Mouse (Mus musculus) heart, embryonic 16.5 days (tissue): ENCODE measurements at regions not wholly inside any gene's neighbourhood (a gene's known extent, or its start where the extent isn't known, plus 50 kb on each side); places are given as distances from the start of the nearest gene placed in this dataset.
"Not testable (repeated sequence)": the region's sequence is repeated elsewhere in the genome, so short reads cannot be mapped to it uniquely, and the experiment has no call there.

Experiments used
- ATAC-seq: fragments of 200-750 bp; cut with Nextera tagmentation; replicated peaks from 2 replicates; pipeline ENCODE4 v1.8.0; 2017; ENCODE audit warnings: moderate number of reproducible peaks; ENCODE audit not compliant: insufficient read depth, low FRiP score; ENCODE audit errors: extremely low read depth
- H3K27ac ChIP-seq: fragments of 300-500 bp; sonication (generic); 2 replicates; pipeline ENCODE4 v1.5.1; 2014; ENCODE audit warnings: mild to moderate bottlenecking, low read length, control low read depth, moderate library complexity
- H3K27me3 ChIP-seq: fragments of 300-500 bp; sonication (generic); 2 replicates; pipeline ENCODE4 v1.6.1; 2014; ENCODE audit warnings: low read length, mixed read lengths; ENCODE audit not compliant: control insufficient read depth, insufficient read depth
- H3K36me3 ChIP-seq: fragments of 300-500 bp; sonication (generic); 2 replicates; pipeline ENCODE4 v1.6.1; 2014; ENCODE audit not compliant: control insufficient read depth, insufficient read depth
- H3K4me1 ChIP-seq: fragments of 300-500 bp; sonication (generic); 2 replicates; pipeline ENCODE4 v1.6.1; 2014; ENCODE audit warnings: low read length, mixed read lengths; ENCODE audit not compliant: control insufficient read depth, insufficient read depth
- H3K4me2 ChIP-seq: fragments of 300-500 bp; sonication (generic); 2 replicates; pipeline ENCODE4 v1.6.1; 2014; ENCODE audit warnings: low read depth, mild to moderate bottlenecking, control low read depth, low read length
- H3K4me3 ChIP-seq: fragments of 300-500 bp; sonication (generic); 2 replicates; pipeline ENCODE4 v1.5.1; 2014; ENCODE audit warnings: mild to moderate bottlenecking, control low read depth, low read length
- H3K9ac ChIP-seq: fragments of 300-500 bp; sonication (generic); 2 replicates; pipeline ENCODE4 v1.6.1; 2014; ENCODE audit warnings: low read length, control low read depth
- H3K9me3 ChIP-seq: fragments of 300-500 bp; sonication (generic); replicated peaks from 2 replicates; pipeline ENCODE4 v1.6.1; 2016; ENCODE audit warnings: low read length; ENCODE audit not compliant: control insufficient read depth
- WGBS: fragments of 180-500 bp; shearing (Covaris S2); extraction: QIAGEN DNeasy Blood & Tissue Kit; methylation state at CpG from one replicate; pipeline ENCODE4 v1.1.7; 2014; 5-methylcytosine and 5-hydroxymethylcytosine counted together

DNA sequence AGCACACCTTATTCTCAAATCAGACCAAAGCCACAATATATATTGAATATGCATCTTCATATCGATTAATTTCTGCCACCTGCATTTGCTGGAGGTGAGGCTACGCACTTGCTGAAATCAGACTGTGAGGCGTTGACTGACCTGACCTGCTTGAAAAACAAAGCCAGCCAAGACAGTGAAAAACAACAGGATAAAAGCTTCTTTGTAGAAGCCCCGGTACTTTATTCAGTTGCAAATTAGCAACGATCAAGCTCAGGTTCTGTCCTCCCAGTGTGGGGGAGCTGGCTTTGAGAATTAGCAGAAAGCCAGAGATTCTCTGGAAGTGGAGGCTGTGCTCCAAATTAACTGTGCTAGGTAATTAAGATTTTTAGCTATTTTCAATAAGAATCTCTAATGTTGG lies 100.6 kb downstream of the Vmn2r79 start:
- H3K4me1 ChIP-seq: no peaks in the 10 kb centered on the region
- no peak overlapping the region for H3K27ac ChIP-seq
- no peak overlapping the region for H3K9ac ChIP-seq
- H3K9me3 ChIP-seq: peaks cover 11% of the 10 kb centered on the region; the same call in 1 of the 2 replicates
- WGBS: 78% methylated on average over 5 of the region's 5 CpGs
- H3K4me3 ChIP-seq: no peak overlapping the region
- ATAC-seq: no peak
- H3K36me3 ChIP-seq: no peaks in the 10 kb centered on the region
- H3K4me2 ChIP-seq: no peak overlapping the region
- no peaks in the 10 kb centered on the region for H3K27me3 ChIP-seq

DNA sequence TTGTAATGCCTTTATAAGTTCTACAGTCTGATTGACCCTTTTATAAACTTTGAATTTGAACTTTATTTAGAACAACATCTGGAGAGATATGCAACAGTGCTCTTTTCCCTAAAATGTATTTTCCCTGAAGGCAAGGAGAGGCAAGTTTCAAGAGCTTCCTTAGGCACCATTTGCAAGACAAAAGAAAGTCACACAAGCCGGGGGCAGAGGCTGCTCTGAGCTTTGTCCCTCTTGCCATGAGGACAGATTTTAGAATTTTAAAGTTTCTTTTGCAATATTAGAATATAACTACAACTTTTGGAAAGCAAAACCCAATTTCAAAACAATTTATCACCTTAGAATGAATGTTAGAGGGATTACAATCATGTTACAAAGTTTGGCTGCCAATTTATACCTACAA lies 103.7 kb downstream of the Vmn2r79 start:
- not testable (repeated sequence) for H3K27ac ChIP-seq, H3K9ac ChIP-seq, ATAC-seq, H3K36me3 ChIP-seq, H3K27me3 ChIP-seq, H3K4me2 ChIP-seq, H3K4me1 ChIP-seq, H3K4me3 ChIP-seq
- peaks cover 11% of the 10 kb centered on the region; the same call in 1 of the 2 replicates for H3K9me3 ChIP-seq
- 47% methylated on average over 1 of the region's 1 CpGs for WGBS

DNA sequence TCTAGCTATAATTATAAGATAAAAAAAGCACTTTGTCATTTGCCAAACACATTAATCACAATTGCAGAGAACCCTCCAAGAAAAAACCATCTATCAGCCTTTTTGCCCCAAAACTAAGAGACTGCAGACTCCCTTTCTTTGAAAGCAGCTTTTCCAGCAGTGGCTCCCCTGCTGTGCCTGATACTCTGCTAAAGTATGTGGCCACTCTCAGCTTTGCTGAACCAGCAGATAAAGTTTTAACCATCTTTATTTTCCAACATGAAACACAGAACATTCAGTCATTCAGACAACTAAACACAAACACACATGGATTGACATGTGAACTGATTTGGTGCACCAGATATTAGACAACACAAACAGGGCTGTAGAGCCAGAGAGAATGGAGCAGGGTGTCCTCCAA lies 104.5 kb downstream of the Vmn2r79 start:
- H3K4me3 ChIP-seq, H3K4me1 ChIP-seq, ATAC-seq, H3K36me3 ChIP-seq, H3K27ac ChIP-seq, H3K4me2 ChIP-seq, H3K9me3 ChIP-seq, H3K27me3 ChIP-seq, H3K9ac ChIP-seq: not testable (repeated sequence)

DNA sequence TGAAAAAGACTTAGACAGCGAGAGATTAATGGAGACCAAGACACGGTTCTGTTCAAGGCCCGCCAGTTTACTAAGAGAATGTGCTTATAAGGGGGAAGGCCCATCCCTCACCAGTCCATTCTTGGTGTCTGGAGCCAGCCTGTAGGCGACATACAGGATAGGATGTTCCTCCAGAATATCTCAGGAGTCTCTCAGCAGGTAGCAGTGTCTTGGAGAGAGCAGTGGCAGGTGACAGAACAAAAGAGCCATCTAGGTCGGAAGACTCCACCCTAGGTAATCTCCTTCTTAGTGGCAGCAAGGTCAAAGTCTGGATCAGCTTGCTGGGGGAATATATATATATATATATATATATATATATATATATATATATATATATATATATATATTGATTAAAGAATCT lies 105.4 kb downstream of the Vmn2r79 start:
- WGBS: 77% methylated on average over 5 of the region's 5 CpGs

DNA sequence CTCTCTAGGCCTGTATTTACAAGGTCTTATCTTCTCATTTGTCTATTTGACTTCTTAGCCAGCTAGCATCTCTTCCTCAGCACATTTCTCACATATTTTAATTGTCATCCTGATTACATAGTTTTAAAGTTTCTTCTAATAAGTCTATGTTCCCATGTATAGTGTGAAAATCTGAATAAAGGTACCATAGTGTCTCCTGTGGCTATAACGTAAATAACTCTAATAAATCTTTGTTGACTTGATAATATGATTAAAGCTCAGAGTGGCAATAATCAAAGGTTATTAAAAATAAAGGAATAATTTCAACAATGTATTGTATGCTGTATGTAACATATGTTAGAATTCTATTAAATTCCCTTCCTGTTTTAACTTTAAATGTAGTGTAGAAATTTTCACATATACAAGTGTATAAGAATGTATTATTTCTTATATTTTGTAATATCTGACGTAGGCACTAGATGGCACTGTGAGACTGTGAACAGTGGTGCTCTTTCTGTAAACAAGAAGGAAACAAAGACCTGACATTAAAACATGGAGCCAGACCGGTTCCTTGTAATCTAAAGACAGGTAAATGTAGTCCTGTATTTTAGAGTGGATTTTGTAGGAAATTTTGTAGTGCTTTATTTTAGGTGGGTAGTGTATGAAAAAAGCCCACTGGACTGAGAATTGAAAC lies 114.5 kb downstream of the Vmn2r79 start:
- Histone ChIP-seq H3K4me2 (peak overlapping the region; percentile 1; the same call in 1 of the 2 replicates), H3K9me3 (no peaks in the 10 kb centered on the region), H3K27me3 (no peaks in the 10 kb centered on the region), H3K27ac (no peak overlapping the region), H3K36me3 (no peaks in the 10 kb centered on the region), H3K4me3 (no peak overlapping the region), H3K4me1 (no peaks in the 10 kb centered on the region), H3K9ac (no peak overlapping the region)
- ATAC-seq: no peak; the same call in 1 of the 2 replicates
- 30% methylated on average over 3 of the region's 3 CpGs for WGBS

More for the DNA sequence above, 105.4 kb downstream of the Vmn2r79 start:
- not testable (repeated sequence) for H3K4me3 ChIP-seq, H3K36me3 ChIP-seq, H3K9ac ChIP-seq, ATAC-seq, H3K27me3 ChIP-seq, H3K4me2 ChIP-seq, H3K4me1 ChIP-seq, H3K9me3 ChIP-seq, H3K27ac ChIP-seq

DNA sequence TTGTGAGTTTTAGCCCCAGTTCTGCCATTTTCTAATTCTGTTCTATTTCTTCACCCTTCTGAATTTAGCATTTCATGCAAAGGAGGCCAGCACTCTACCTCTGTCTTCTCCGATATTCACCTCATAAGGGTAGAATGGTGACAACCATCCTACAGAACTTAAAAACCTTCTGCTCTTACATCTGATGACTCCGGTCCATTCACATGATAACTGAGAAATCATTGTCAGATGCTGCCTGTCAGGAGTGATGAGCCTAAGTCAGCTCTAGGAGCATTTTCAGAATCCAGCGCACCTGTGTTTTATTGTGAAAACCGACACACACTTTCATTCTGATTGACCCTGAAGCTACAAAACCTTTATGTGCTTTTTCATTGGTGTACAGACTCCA lies 115.1 kb downstream of the Vmn2r79 start:
- H3K4me3 ChIP-seq: no peak overlapping the region
- WGBS: 68% methylated on average over 4 of the region's 4 CpGs
- H3K27ac ChIP-seq: no peak overlapping the region
- H3K36me3 ChIP-seq: no peaks in the 10 kb centered on the region
- no peaks in the 10 kb centered on the region for H3K4me1 ChIP-seq
- ATAC-seq: no peak
- peak overlapping the region; percentile 1; the same call in 1 of the 2 replicates for H3K4me2 ChIP-seq
- H3K9me3 ChIP-seq: no peaks in the 10 kb centered on the region
- no peak overlapping the region for H3K9ac ChIP-seq
- no peaks in the 10 kb centered on the region for H3K27me3 ChIP-seq

DNA sequence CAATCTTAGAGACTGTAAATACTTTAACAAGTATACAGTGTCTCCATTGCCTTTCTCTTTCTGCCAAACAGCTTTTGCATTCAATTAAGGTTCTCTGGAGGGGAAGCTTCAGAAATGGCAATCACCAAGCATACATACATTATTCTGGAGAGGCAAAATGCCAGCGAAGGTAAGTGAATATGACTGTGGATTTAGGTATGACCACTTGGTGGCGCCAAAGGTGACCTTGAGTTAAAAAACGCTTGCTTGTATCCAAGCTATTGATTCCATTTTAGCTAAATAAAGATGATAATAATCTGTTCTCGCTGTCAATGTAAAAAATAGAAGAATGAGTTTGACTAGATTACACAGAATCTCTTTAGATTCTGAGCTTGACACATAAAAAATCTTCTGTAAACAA lies 117.7 kb downstream of the Vmn2r79 start:
- Histone ChIP-seq H3K9me3 (no peaks in the 10 kb centered on the region), H3K9ac (no peak overlapping the region), H3K4me3 (no peak overlapping the region), H3K27ac (no peak overlapping the region), H3K36me3 (no peaks in the 10 kb centered on the region), H3K4me1 (no peaks in the 10 kb centered on the region), H3K27me3 (no peaks in the 10 kb centered on the region), H3K4me2 (no peak overlapping the region)
- 8% methylated on average over 4 of the region's 4 CpGs for WGBS
- ATAC-seq: no peak

DNA sequence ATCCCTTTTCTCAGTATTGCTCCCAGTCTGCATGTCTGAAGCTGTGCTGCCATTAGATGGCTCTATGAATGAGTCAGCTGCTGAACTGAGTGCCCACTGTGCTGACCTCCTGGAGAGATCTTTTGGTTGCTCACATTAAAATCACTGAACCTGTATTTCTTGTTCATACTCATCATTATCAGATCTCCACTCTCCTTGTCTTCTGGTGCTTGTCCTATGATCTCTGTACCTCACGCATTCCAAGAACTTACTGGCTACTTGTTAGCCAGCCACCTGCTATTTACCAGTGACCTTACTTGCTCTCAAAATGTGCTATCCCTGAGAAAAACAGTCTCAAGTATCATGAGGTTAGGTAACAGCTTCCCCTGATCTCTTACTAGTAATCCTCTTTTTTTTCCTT lies 123.4 kb upstream of the Nox4 start:
- WGBS: 77% methylated on average over 1 of the region's 1 CpGs
- ATAC-seq: no peak
- Histone ChIP-seq H3K9me3 (no peaks in the 10 kb centered on the region), H3K4me1 (no peaks in the 10 kb centered on the region), H3K4me2 (no peak overlapping the region), H3K27me3 (no peaks in the 10 kb centered on the region), H3K27ac (no peak overlapping the region), H3K4me3 (no peak overlapping the region), H3K36me3 (no peaks in the 10 kb centered on the region), H3K9ac (no peak overlapping the region)

DNA sequence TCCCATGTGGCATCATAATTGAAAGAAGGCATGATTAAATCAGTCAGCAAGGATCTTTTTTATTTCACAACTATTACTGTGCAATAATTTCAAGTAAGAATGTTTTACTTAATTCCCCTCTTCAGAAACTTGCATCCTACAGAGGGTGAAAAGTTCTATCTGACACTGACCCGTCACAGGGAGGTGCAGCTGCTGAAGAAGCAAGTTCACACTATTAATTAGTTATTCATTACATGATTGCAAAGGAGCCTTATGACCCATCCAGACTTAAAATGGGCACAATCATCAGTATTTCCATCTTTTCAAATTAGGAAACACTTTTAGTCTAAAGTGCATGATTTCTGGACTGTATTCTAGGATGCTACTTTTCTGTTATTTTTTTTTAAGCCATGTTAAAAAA lies 100.0 kb upstream of the Nox4 start:
- 64% methylated on average over 1 of the region's 1 CpGs for WGBS
- Histone ChIP-seq H3K4me3 (no peak overlapping the region), H3K27me3 (no peaks in the 10 kb centered on the region), H3K36me3 (no peaks in the 10 kb centered on the region), H3K4me1 (no peaks in the 10 kb centered on the region), H3K27ac (no peak overlapping the region), H3K9me3 (no peaks in the 10 kb centered on the region), H3K4me2 (no peak overlapping the region), H3K9ac (no peak overlapping the region)
- ATAC-seq: no peak
